Mouse (Mus musculus): Measurements from ENCODE around the gene Tspan9. TPM values are rescaled to one million over a fixed set of nuclear protein-coding genes. Genes with fewer than 3 reads are reported as not detected.

Tspan9 gene
- 100 to 1,000 TPM in 2 of 4 experiments, 10 to 100 TPM in 2; 67.0 to 124 (median 99.7) TPM for total RNA-seq (2022)

DNA sequence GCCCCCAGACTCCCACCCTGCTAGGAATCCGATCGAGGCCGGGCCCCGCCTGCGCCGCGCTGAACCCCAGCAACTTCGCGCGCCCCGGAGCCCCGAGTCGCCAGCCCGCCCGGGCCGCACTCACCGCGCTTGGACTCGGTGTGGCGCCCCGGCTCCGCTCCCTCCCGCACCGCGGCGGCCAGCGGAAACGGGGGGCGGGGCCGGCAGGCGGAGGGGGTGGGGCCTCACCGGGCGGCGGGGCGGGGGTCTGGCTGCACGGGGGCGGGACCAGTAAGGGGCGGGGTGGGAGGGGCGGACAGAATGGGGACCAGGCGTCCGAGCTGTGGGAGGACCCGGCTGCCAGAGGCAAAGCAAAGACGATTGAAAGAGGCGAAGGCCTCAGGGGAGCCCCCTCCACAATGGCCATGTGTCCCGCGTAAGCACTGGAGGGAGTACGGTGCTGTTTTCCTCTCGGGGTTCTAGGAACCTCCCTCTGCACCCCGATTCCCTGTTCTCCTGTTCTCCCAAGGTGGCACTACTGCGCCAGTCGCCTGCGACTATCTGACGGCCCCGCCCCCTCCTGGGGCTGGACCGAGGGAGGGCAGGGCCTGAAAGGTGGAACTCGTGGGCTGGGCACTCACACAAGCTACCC is at the start of gene Tspan9:
Gene Tspan9, minus strand, starts transcription at position 205 of the 631 bp plus-strand sequence.
- peak; percentile 66 for DNase-seq (ENCODE audit: low spot score)

- DNase-seq (ENCODE audit: low spot score) = no peak
These were observed 40.1 kb upstream of the Tspan9 start for GRCm38 (mm10) chr6:128183521-128183920.

DNA sequence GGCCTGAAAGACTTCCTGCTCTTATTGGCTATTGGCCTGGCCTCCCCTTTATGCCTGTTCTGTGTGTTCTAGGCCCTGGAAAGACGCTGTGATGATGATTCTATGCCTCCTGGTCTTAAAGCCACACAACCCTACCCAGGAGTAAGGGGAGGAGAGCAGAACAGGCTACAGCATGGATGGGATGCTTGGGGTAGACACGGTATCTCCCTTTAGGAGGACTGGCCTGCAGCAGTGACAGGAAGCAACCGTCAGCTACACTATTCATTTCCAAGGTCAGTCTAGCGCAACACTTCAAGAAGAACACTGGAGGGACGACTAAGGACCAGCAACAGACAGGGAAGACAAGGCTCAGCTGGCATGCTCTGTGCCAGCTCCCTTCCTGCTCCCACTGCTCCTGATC is 37.8 kb upstream of the Tspan9 start:
- DNase-seq (ENCODE audit: low spot score) = no peak

GRCm38 (mm10) chr6:128179651-128180050 is 36.3 kb upstream of the Tspan9 start:
- no peak for DNase-seq (ENCODE audit: low spot score)

DNA sequence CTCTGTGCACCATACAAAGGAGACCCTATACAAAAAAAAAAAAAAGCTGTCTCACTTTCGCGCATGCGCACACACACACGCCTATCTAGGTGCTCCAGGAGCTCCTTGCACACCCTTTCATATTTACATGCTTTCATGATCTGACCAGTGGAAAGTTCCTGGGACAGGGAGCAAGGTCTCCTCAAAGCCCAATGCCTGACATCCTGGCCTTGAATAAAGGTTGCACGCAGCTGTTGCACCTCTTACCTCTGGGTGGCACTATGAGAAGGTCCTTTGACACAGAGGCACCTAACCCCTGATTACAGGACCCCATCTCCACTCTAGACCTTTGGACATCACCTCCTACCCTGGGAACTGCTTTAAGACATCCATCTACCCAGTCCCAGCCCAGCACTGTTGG is 35.9 kb upstream of the Tspan9 start:
- DNase-seq (ENCODE audit: low spot score) = no peak

DNA sequence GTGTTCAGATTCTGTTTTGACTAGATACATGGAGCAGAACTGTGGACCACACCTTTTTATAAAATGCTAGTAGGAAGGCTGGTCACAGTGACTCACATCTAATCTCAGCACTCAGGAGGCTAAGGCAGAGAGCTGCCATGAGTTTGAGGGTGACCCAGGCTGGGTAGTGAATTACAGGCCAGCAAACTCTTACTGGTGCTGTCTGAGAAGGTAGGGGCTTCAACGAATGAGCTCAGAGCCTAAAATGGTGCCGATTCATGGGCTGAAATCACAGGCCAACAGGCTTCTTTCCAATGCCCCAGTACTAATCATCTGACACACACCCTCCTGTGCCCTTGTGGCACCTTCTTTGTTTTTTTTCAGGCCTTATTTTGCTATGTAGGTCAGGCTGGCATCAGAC is 35.3 kb upstream of the Tspan9 start:
- no peak for DNase-seq (ENCODE audit: low spot score)

- peak; percentile 42 for DNase-seq (ENCODE audit: low spot score)
These were observed 25.6 kb upstream of the Tspan9 start for GRCm38 (mm10) chr6:128168785-128169679.

DNA sequence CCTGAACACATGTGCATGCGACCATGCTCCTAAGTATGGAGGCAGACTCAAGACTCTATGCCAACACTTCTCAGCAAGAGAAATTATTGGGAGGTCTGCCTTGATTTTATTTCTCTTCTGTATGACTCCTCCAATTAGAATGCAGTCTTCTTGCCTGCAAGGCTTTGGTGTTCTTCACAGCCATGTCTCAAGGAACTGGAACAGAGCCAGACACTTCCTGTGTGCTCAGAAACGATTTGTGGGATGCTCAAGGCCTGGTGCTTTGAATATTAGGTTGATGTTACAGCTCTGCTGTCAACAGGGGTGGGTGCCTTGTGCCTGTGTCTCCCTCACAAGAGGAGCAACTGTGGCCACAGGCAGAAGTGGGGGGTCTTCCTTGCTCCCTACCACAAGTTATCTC is 22.2 kb upstream of the Tspan9 start:
- no peak for DNase-seq (ENCODE audit: low spot score)

DNA sequence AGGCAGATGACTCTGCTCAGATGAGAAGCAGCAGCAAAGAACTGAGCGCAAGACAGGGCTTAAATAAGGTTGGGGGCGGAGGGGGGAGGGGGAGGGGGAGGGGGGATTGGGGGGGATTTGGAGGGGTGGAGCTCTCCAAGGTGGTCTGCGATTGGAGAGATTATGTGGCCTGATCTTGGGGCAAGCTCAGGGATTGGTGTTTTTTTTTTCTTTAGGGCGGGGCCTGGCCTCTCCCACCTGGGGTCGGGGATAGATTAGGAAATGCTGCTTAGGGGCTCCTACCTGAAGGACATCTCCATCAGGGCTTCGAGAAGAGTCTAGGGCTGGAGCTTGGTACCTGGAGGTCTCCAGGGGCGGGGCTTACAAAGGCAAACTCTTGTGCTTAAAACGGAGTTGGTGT is 21.2 kb upstream of the Tspan9 start:
- no peak for DNase-seq (ENCODE audit: low spot score)

DNA sequence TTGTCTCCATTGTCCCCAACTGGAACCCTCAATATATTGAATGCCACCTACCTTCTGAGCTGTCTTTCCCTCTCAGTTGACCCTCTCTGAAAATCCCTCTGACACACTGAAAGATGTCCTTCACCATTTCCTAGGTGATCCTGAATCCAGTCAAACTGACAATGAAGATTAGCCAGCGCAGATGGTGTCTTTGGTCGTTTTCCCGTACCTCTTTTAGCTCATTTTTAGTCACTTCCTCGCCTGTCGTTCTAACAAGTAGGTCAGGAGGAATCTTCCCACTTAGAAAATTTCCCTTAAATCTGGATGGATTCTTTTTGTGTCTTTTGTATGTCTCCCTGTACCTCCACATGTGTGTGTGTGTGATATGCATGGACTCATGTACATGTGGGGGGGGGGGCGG is 15.7 kb upstream of the Tspan9 start:
- no peak for DNase-seq (ENCODE audit: low spot score)

- no peak for DNase-seq (ENCODE audit: low spot score)
These were observed 14.6 kb upstream of the Tspan9 start for GRCm38 (mm10) chr6:128158031-128158430.

DNA sequence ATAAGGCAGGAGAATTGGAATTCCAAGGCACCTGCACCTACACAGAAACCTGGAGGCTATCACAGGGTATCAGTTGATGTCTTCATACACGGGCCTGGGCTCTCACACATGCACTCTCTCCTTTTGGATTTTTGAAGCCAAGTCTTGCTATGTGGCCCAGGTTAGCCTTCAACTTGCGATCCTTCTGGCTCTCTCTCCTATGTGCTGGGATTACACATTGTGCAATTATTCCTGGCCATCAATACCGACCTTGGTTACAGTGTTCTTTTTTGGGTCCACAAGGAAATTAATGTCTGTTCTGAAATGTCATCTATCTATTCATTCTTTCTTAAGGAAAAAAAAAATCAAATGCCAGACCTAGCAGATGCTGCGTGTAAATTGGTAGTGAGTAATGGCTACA is 13.1 kb upstream of the Tspan9 start:
- no peak for DNase-seq (ENCODE audit: low spot score)

DNA sequence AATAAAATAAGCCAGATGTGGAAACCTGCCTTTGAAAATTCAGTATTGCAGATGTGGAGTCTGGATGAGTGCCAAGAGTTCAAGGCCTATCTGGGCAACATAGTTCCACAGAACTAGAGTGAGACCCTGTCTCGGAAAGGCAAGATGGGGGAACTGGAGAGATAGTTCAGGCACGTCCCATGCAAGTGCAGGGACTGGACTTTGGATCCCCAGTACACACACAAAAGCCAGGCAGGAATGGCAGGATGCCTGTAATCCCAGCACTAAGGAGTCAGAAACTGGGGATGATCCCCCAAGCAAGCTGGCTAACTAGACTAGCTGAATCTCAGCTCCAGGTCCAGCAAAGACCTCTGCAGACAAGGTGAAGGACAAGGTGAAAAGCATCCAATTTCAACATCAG is 12.5 kb upstream of the Tspan9 start:
- DNase-seq (ENCODE audit: low spot score) = no peak

DNA sequence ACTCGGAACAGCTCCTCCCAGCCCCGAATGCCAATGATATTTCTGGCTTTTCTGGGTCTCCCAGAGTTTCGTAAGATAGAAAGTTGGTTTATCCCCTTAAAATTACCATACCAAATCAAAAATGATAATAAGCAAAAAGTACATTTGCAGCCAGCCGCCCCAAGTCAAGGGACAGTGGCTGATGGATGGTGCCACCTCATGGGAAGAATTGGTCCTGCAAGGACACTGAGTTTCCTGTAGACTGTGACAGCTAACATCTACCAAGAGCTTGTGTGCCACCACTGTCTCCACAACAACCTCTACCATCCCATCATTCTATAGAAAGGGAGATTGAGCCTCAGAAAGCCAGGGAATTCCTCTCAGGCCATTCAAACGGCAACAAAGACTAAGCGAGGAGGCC is 2.4 kb upstream of the Tspan9 start:
- DNase-seq (ENCODE audit: low spot score) = peak; percentile 63

GRCm38 (mm10) chr6:128142369-128143278 is 770 bp downstream of the Tspan9 start:
- peak; percentile 54 for DNase-seq (ENCODE audit: low spot score)

DNA sequence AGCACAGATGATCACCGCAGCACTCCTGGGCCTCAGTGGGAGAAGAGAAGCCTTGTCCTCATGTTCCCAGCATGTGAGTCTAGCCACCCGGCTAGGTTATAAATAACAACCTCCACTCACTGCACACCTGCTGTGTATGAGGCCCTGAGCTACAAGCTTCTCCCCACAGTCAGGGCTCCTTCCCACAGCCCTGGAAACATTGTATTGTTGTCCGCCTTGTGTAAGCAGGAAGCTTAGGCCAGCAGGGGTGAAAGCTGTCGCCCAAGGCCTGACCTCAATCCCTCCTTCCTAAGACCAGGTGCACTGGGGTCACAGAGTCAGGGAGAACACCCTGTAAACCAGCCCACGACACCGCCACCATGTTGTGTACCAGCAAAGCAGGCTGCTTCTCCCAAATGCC is 2.7 kb downstream of the Tspan9 start:
- no peak for DNase-seq (ENCODE audit: low spot score)

DNA sequence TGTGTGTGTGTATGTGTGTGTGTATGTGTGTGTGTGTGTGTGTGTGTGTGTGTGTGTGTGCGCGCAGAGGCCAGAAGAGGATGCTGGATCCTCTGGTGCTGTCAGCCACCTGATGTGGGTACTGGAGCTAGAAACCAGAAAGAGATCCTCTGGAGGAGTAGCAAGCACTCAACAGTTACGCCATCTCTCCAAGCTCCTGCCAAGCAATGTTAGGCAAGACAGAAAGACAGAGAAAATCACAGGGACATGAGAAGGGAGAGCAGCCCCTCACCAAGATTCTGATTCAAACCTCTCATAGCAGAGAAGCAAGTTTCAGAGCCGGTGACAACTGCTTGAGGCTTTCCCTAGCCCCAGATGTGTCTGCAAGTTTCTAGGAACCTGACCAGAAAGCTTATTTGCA is 5.5 kb downstream of the Tspan9 start:
- DNase-seq (ENCODE audit: low spot score) = no peak

GRCm38 (mm10) chr6:128136654-128137053 is 6.7 kb downstream of the Tspan9 start:
- DNase-seq (ENCODE audit: low spot score) = no peak

DNA sequence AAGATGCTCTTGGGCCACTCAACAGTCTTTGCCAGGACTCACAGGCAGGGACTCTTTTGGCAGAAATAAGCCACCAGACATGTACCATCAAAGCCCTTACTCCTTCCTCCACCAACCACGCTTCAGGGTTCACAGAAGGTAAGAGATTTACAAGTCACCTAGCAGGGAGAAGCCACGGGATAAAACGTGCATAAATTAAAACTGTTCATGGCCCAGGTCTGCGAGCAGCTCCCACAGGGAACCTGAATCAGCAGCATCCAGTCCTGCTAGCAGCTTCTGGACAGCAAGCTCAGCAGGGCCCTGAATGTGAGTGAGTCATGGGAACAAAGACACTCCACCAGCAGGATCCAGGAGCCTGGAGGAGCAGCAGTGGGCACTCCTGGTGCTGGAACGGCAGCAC is 7.9 kb downstream of the Tspan9 start:
- DNase-seq (ENCODE audit: low spot score) = no peak

DNA sequence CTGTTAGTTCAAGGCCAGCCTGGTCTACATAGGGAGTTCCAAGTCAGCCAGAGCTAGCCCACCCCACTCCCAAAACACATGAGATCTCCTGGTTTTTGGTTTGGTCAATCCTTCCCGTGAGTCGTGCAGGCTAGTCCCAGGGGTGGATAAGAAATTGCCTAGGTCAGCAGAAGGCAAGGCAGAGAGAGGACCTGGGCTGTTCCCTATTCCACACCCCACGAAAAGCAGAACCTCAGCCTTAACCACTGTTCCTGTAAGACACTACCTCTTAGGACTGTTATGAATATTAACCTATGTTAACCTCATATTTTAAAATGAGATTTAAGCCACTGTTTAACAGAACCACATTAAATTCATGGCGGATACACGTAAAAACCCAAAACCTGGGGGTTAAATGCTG is 8.4 kb downstream of the Tspan9 start:
- no peak for DNase-seq (ENCODE audit: low spot score)

GRCm38 (mm10) chr6:128134196-128134924 is 9.0 kb downstream of the Tspan9 start:
- DNase-seq (ENCODE audit: low spot score) = no peak
